Mouse (Mus musculus) embryonic facial prominence, embryonic 15.5 days (tissue): ENCODE data around the gene Pnpla7. TPM values are rescaled to one million over a fixed set of nuclear protein-coding genes. Genes with fewer than 3 reads are reported as not detected.
"Not testable (repeated sequence)": the region's sequence is repeated elsewhere in the genome, so short reads cannot be mapped to it uniquely, and the experiment has no call there.

Source experiments
- ATAC-seq: fragments of 200-750 bp; cut with Nextera tagmentation; 2 replicates; pipeline ENCODE4 v1.8.0; 2017; ENCODE audit warnings: low read depth, moderate TSS enrichment; ENCODE audit not compliant: insufficient number of reproducible peaks, low FRiP score, low TSS enrichment
- H3K27ac ChIP-seq: fragments of 300-500 bp; sonication (generic); replicated peaks from 2 replicates; pipeline ENCODE4 v1.5.1; 2015; ENCODE audit warnings: mild to moderate bottlenecking, inconsistent platforms
- H3K27me3 ChIP-seq: fragments of 300-500 bp; sonication (generic); 2 replicates; pipeline ENCODE4 v1.6.1; 2015; ENCODE audit warnings: inconsistent platforms
- H3K36me3 ChIP-seq: fragments of 300-500 bp; sonication (generic); 2 replicates; pipeline ENCODE4 v1.6.1; 2015; ENCODE audit warnings: mild to moderate bottlenecking, inconsistent platforms
- H3K4me1 ChIP-seq: fragments of 300-500 bp; sonication (generic); 2 replicates; pipeline ENCODE4 v1.6.1; 2015; ENCODE audit warnings: inconsistent platforms
- H3K4me2 ChIP-seq: fragments of 300-500 bp; sonication (generic); replicated peaks from 2 replicates; pipeline ENCODE4 v1.6.1; 2015; ENCODE audit warnings: mild to moderate bottlenecking, inconsistent platforms
- H3K4me3 ChIP-seq: fragments of 300-500 bp; sonication (generic); replicated peaks from 2 replicates; pipeline ENCODE4 v1.5.1; 2015; ENCODE audit warnings: mild to moderate bottlenecking, inconsistent platforms
- H3K9ac ChIP-seq: fragments of 300-500 bp; sonication (generic); 2 replicates; pipeline ENCODE4 v1.6.1; 2015; ENCODE audit warnings: inconsistent platforms
- H3K9me3 ChIP-seq: fragments of 300-500 bp; sonication (generic); replicated peaks from 2 replicates; pipeline ENCODE4 v1.6.1; 2016; ENCODE audit warnings: inconsistent platforms
- WGBS: fragments of 180-500 bp; shearing (Covaris S2); methylation state at CpG from one replicate; pipeline ENCODE4 v1.1.7; 2015; 5-methylcytosine and 5-hydroxymethylcytosine counted together
- polyA plus RNA-seq: library from polyadenylated mRNA; unstranded; fragments of >200 nt; fragmentation: Nextera tagmentation; extraction: Ambion mirVana; gene quantifications from 2 replicates; pipeline ENCODE4 v1.2.1, GENCODE M21; 2015

Gene Pnpla7
- polyA plus RNA-seq, 1 experiment from 2014 or later, result 9.7 TPM

DNA sequence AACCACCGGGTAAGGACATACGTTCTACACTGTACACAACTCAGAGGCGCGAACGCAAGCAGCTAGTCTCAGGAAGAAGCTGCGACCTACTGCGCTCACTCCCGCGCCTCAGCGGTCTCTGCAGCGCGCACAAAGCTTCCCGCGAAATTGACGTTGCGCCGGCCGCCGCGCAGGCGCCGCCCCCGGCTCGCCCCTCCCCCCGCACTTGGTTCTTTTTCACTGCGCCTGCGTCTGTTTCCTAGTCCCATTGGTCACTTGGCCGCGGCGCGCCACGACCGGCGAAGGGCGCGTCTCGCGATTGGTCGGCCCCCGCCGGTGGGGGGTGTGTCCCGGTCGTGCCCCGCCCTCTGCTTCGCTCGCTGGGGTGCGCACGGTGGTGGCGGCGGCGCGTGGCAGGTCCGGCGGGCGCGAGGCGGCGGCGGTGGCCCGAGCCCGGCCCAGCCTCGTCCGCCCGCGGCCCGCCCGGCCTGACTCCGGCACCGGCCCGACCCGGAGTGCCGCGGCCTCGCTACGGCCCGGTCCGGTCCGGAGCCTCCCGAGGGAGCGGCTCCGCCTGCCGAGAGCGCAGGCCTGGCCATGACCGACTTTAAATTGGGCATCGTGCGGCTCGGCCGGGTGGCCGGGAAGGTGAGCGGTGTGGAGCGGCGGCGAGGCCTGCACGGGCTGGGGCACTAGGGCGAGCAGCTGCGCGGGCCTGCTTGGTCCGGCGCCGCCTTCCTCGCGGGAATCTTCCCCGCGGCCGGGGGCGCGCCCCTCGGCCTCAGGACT, 26.2 kb upstream of the Pnpla7 start, which contains the start of gene Zmynd19:
Gene Zmynd19, plus strand, starts transcription at position 372 of the 768 bp plus-strand sequence.
- Histone ChIP-seq H3K36me3 (peaks cover 29% of the 10 kb centered on the region), H3K4me3 (peak within 1 kb of the TSS; percentile 98), H3K9ac (peak within 1 kb of the TSS; percentile 96), H3K27me3 (no peaks in the 10 kb centered on the region), H3K4me2 (peak within 1 kb of the TSS; percentile 85), H3K27ac (peak within 1 kb of the TSS; percentile 22; the same call in 1 of the 2 replicates), H3K4me1 (peaks cover 15% of the 10 kb centered on the region), H3K9me3 (no peaks in the 10 kb centered on the region)
- WGBS, result under 1% methylated on average over 82 of the region's 108 CpGs
- peak; percentile 99 for ATAC-seq

DNA sequence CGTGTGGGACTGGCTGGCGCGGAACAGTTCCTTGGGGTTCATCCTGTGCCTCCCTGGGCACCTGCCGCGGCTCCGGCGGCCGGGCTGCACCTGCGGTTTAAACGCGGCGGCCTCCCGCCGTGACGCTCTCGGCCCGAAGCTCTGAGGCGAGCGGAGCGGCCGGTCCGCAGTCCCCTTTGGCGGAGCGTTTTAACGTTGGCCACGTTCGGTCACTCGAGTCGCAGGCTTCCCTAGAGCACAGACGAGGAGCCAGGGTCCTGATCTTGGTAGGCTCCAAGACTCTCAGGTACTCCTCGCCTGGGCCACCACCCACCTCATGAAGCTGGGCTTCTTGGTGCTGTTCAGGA, 25.7 kb upstream of the Pnpla7 start:
- Histone ChIP-seq H3K9me3 (no peaks in the 10 kb centered on the region), H3K36me3 (peaks cover 35% of the 10 kb centered on the region), H3K9ac (peak overlapping the region; percentile 96), H3K4me3 (peak overlapping the region; percentile 98), H3K27me3 (no peaks in the 10 kb centered on the region), H3K4me1 (peaks cover 15% of the 10 kb centered on the region), H3K4me2 (peak overlapping the region; percentile 85), H3K27ac (peak overlapping the region; percentile 22; the same call in 1 of the 2 replicates)
- ATAC-seq, result no peak
- WGBS, result under 1% methylated on average over 31 of the region's 31 CpGs

DNA sequence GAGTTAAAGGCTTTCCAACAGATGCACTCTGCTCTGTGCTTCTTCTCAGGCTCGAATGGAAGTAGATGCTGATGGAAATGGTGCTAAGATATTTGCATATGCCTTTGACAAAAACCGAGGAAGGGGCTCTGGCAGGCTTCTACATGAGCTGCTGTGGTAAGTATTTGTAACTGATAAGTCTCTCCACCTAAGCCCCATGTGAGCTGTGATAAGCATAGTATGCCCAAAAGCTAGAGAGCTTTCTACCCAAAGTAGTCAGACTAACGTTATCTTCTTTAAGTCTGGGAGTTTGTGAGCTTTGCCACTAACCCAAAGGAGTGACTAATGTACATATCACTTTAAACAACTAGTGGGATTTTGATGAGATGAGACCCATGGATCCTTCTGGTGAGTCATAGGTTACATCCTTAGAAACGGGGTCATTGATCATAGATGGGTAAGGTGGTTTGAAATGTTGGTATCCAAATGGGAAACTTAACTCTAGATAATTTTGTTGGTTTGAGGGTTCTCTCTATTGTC, 23.2 kb upstream of the Pnpla7 start:
- Histone ChIP-seq H3K9me3 (no peaks in the 10 kb centered on the region), H3K4me3 (no peak overlapping the region), H3K4me1 (peaks cover 15% of the 10 kb centered on the region), H3K36me3 (peaks cover 53% of the 10 kb centered on the region), H3K9ac (no peak overlapping the region), H3K27me3 (no peaks in the 10 kb centered on the region), H3K27ac (no peak overlapping the region), H3K4me2 (no peak overlapping the region)
- 89% methylated on average over 4 of the region's 4 CpGs for WGBS
- no peak for ATAC-seq

DNA sequence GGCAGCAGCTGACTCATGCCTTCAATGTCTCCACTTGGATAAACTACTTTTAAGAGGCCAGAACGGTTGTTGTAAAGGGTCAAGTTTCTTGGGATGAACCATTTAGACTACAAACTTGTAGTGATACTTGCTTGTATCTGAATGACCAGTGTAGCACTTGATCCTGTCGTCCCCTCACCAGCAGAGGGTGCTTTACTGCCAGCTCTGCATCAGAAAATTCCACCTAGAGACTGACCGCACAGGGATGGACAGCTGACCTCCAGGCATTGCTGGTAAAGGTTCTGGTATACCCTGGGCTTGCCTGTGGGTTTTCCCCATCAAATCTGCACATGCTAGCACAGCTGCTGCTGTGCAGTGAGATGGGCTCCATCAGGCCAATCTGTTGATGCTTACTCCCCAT, 14.9 kb upstream of the Pnpla7 start:
- H3K4me2 ChIP-seq, result no peak overlapping the region
- no peak overlapping the region for H3K4me3 ChIP-seq
- no peak for ATAC-seq
- H3K36me3 ChIP-seq, result peaks cover 54% of the 10 kb centered on the region
- H3K27ac ChIP-seq, result no peak overlapping the region
- H3K9me3 ChIP-seq, result no peaks in the 10 kb centered on the region
- H3K27me3 ChIP-seq, result no peaks in the 10 kb centered on the region
- no peak overlapping the region for H3K9ac ChIP-seq
- WGBS, result 34% methylated on average over 3 of the region's 3 CpGs
- peaks cover 8% of the 10 kb centered on the region for H3K4me1 ChIP-seq

DNA sequence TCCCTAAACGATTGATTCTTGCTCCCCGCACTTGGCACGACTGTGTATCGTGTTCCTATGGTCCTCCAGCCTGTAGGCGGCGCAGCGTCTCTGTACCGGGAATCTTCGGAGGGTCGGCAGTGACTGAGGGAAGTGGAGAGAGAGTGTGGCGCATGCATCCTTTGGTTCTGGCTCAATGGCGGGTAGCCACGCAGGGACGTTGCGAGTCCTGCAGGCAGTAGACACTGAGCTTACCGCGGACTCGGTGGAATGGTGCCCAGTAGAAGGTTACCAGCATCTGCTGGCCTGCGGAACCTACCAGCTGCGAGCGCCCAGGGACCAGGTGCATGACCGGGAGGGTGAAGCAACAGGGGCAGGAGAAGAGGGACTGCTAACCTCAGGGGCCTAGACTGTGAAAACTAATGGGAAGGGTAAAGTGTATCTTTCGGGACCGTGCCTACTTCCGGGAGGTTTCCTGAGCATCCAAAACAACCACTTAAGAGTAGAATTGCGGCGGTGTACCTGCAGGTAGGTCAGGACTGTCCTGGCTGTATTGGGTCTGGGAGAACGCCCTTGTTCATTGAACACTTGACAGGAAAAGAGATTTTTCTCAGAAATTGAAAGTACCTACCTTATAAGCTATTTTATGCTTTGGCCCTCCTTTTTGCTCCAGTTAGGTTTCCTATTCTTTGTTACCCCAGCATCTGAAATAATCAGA, 13.4 kb upstream of the Pnpla7 start, which contains the start of gene Dph7:
Gene Dph7, plus strand, starts transcription at position 97 of the 697 bp plus-strand sequence.
- H3K4me2 ChIP-seq, result peak within 1 kb of the TSS; percentile 52
- H3K36me3 ChIP-seq, result peaks cover 53% of the 10 kb centered on the region
- peak within 1 kb of the TSS; percentile 78 for H3K4me3 ChIP-seq
- H3K9me3 ChIP-seq, result no peaks in the 10 kb centered on the region
- H3K4me1 ChIP-seq, result peaks cover 8% of the 10 kb centered on the region
- H3K27ac ChIP-seq, result peak within 1 kb of the TSS; percentile 69
- H3K27me3 ChIP-seq, result no peaks in the 10 kb centered on the region
- peak within 1 kb of the TSS; percentile 75 for H3K9ac ChIP-seq
- under 1% methylated on average over 28 of the region's 28 CpGs for WGBS
- ATAC-seq, result peak; percentile 83

DNA sequence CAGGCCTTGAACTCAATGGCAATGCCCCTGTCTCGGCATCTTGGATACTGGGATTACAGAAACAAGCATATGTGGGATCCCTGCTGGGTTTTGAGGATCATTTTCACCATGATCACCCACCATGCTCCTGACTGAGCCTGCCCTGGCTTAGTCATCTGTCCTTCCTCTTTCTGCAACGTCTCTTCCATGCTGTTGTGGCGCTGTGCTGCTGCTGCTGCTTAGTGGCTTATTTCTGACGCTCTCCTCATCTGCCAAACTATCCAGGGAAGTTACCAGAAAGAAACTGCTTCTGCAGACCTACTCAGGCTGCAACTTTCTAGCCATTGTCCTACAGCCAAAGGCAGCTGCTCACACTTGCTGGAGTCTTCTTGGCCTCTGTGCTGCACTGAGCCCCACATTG, 5.4 kb upstream of the Pnpla7 start:
- Histone ChIP-seq H3K4me3 (no peak overlapping the region), H3K9ac (no peak overlapping the region), H3K4me2 (no peak overlapping the region), H3K27ac (no peak overlapping the region), H3K9me3 (no peaks in the 10 kb centered on the region), H3K36me3 (peaks cover 68% of the 10 kb centered on the region), H3K4me1 (peaks cover 12% of the 10 kb centered on the region), H3K27me3 (no peaks in the 10 kb centered on the region)
- no peak for ATAC-seq
- WGBS, result 82% methylated on average over 4 of the region's 4 CpGs

DNA sequence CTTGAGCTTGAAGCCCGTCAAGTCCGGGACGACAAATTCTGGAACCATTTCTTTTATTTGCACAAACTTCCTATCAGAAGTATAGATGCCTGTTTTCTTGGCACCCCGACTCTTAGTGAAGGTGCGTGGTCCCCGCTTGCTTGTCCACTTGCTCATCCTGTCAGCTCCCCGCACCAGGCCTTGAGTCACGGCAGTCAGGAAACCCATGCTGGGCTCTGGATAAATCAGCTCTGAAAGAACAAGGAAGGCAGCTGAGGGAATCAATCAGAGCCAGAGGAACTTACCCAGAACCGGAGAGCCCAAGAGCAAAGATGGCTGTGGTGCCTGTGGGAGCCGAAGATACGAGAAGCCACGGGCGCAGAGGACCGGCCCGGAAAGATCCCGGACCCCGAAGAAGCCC, 1.4 kb upstream of the Pnpla7 start:
- peaks cover 38% of the 10 kb centered on the region for H3K36me3 ChIP-seq
- not testable (repeated sequence) for ATAC-seq, H3K9me3 ChIP-seq, H3K27me3 ChIP-seq
- peak overlapping the region; percentile 87 for H3K9ac ChIP-seq
- under 1% methylated on average over 17 of the region's 17 CpGs for WGBS
- peak overlapping the region; percentile 89 for H3K4me3 ChIP-seq
- peak overlapping the region; percentile 94 for H3K4me2 ChIP-seq
- peaks cover 20% of the 10 kb centered on the region for H3K4me1 ChIP-seq
- peak overlapping the region; percentile 87 for H3K27ac ChIP-seq

DNA sequence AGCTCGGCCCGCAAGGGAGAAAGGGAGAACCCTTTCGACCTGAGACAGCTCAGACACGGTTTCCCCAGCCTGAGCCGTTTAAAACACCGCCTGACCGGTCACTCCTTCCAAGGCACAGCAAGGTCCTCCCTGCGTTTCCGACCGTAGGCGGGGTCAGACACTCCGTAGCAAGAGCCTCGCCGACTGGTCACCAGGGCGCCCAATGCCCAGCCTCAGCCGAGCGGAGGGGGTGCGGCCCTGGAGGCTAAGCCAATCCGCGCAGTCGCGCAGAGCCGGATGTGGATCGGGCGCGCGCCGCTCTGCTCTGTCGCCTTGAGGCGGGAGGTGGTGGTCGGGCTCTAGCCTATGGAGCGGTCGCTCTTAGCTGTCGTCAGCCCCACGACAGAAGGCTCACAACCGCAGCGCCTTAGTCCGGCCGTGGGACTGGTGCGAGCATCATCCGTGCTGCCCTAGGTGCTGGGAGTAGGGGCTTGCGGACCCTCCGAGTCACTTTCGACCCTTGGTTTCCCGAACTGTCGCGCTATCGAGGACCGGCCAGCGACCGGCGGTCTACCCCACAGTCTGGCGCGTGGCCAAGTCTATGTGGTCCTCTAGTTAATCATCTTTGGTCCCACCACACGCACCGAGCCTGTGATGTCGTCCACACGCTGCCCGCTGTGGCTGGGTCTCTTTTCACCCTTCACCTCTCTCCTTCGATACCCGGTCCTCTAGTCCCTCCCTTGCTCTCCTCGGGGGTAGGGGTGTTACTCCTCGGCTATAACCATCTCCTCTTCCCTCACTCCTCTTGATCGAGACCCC, 728 bp upstream of the Pnpla7 start, which contains the start of gene Mrpl41:
Gene Mrpl41, minus strand, starts transcription at position 193 of the 798 bp plus-strand sequence.
- under 1% methylated on average over 64 of the region's 64 CpGs for WGBS
- Histone ChIP-seq H3K27me3 (no peaks in the 10 kb centered on the region), H3K36me3 (peaks cover 32% of the 10 kb centered on the region), H3K27ac (peak within 1 kb of the TSS; percentile 95), H3K4me1 (peaks cover 20% of the 10 kb centered on the region), H3K4me2 (peak within 1 kb of the TSS; percentile 94), H3K4me3 (peak within 1 kb of the TSS; percentile 89), H3K9ac (peak within 1 kb of the TSS; percentile 87), H3K9me3 (no peaks in the 10 kb centered on the region)
- peak; percentile 99 for ATAC-seq

DNA sequence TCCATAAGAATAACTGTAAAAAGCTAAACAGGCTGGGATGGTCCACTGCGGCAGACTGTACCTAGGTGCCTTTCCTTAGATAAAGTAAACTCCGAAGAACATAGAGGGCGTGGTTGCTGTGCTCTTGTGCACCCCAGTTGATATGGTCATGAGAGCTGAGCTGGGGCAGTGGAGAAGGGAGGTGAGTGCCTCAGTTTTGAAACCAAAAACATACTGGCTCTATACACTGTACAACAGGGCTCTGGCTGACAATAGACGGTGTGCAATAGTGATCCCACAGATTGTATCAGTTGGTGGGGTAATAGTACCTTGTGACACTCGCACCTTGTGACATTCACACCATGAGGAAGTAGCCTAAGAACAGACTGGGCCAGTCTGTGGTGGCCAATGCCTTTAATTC, 1.1 kb downstream of the Pnpla7 start:
- Histone ChIP-seq H3K27me3 (no peaks in the 10 kb centered on the region), H3K4me3 (no peak overlapping the region)

DNA sequence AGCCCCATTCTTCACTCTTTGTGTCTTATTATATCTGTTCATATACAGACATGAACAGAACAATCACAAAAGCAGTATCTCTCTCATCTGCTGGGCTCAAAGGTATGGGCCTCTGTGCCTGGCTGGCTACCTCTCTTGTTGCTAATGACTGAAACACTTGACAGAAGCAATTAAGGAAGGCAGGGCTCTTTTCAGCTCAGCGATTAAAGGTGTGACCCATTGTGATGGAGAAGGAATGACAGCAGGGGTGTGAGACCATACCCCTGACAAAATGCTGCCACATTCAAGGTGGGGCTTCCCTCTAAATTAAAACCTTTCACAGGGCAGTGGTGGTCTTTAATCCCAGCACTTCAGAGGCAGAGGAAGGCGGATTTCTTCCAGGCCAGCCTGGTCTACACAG, 11.9 kb downstream of the Pnpla7 start:
- Histone ChIP-seq H3K9ac (no peak overlapping the region), H3K4me2 (no peak overlapping the region), H3K9me3 (no peaks in the 10 kb centered on the region), H3K27ac (no peak overlapping the region), H3K4me1 (no peaks in the 10 kb centered on the region), H3K36me3 (peaks cover 10% of the 10 kb centered on the region), H3K4me3 (no peak overlapping the region), H3K27me3 (no peaks in the 10 kb centered on the region)
- 77% methylated on average over 2 of the region's 2 CpGs for WGBS
- ATAC-seq, result no peak

More for the DNA sequence above, 1.1 kb downstream of the Pnpla7 start:
- H3K36me3 ChIP-seq, result peaks cover 13% of the 10 kb centered on the region
- no peak overlapping the region for H3K4me2 ChIP-seq
- no peak overlapping the region for H3K9ac ChIP-seq
- no peak overlapping the region for H3K27ac ChIP-seq
- peaks cover 20% of the 10 kb centered on the region for H3K4me1 ChIP-seq
- ATAC-seq, result no peak
- 87% methylated on average over 5 of the region's 5 CpGs for WGBS
- H3K9me3 ChIP-seq, result no peaks in the 10 kb centered on the region

DNA sequence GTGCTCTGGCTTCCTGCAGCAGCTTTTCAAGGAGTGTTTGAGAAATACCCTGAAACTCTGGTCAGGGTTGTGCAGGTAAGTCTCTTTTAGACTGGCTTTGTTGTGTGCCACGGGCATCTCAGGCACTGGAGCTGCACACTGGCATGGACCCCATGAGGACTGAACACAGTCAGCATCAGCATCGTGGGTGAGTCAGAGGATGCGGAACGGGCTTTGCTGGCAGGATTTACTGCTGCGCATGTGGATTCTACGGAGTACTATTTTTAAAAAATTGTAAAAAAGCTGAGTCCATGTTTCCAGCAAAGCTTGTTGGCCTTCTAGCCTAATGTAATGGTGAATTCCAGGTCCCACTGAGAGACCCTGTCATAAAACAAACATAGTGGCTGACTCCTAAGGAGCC, 19.5 kb downstream of the Pnpla7 start:
- H3K27me3 ChIP-seq, result no peaks in the 10 kb centered on the region
- H3K4me3 ChIP-seq, result no peak overlapping the region
- no peak overlapping the region for H3K9ac ChIP-seq
- no peaks in the 10 kb centered on the region for H3K9me3 ChIP-seq
- no peak for ATAC-seq
- no peaks in the 10 kb centered on the region for H3K4me1 ChIP-seq
- H3K36me3 ChIP-seq, result no peaks in the 10 kb centered on the region
- H3K4me2 ChIP-seq, result no peak overlapping the region
- 87% methylated on average over 6 of the region's 6 CpGs for WGBS
- H3K27ac ChIP-seq, result no peak overlapping the region
